Mouse (Mus musculus) kidney, postnatal 4 days (tissue): Measurements from ENCODE around the gene 1700003F12Rik.

Experiments
- DNase-seq, 2 experiments: peaks; one replicate each; pipeline ENCODE4 v3.0.0; 2021; ENCODE audit warnings: mixed read lengths in 2 of 2

The 1700003F12Rik gene

GRCm38 (mm10) chr2:154549886-154550189, 3.0 kb downstream of the 1700003F12Rik start:
- no peak for DNase-seq

- DNase-seq, result no peak
These were observed 4.1 kb downstream of the 1700003F12Rik start for GRCm38 (mm10) chr2:154550937-154551336.

GRCm38 (mm10) chr2:154551476-154551875, 4.6 kb downstream of the 1700003F12Rik start, which contains the start of gene Actl10:
TSS of gene Actl10 (plus strand) at chr2:154551776.
- no peak for DNase-seq

GRCm38 (mm10) chr2:154551927-154552326, 5.0 kb downstream of the 1700003F12Rik start:
- peak in 1 of 2 experiments; percentile 54 for DNase-seq

- DNase-seq, result peak; percentile 74 to 81
These were observed 5.6 kb downstream of the 1700003F12Rik start for GRCm38 (mm10) chr2:154552424-154552907.

- no peak for DNase-seq
These were observed 8.3 kb downstream of the 1700003F12Rik start for GRCm38 (mm10) chr2:154555235-154555634.

- DNase-seq, result peak; percentile 31 to 53
These were observed 10.4 kb downstream of the 1700003F12Rik start for GRCm38 (mm10) chr2:154557184-154557832.

DNA sequence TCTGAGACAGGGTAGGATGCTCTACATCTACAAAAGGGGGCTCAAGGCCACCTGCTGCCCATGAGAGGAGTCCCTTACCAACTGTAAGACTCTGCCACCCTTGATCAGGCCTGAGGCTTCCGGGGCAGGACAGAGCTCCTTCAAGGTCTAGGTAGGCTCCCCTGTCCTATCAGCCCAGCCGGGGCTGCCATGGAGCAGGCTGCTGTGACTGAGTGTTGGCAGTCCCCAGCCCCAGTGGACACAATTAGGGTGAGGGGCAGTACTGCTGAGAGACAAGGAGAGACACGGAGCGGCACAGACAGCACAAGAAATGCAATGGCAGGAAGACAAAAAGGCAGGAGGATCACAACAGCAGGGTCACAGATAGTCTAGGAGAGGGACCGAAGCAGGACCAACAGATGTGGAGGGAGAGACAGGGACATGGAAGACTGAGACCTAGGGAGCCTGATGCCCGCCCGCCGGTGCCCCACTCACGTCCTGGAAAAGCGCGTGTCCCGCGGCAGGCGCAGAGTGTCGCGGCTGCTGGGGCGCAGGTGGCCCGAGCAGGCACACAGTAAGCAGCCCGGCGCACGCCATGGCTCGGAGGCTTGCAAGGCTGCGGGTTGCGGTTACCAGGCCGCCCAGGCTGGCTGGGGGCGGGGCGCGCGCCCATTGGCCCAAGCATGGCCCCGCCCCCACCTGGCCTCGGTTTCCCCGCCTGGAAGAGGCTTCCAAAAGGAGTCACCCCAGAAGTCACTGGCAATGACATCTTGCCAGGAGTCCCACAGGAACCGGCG, 11.6 kb downstream of the 1700003F12Rik start, which contains the start of gene Necab3:
Gene Necab3, minus strand, starts transcription at position 627 of the 776 bp plus-strand sequence.
- peak; percentile 55 to 67 for DNase-seq

- peak in 1 of 2 experiments; percentile 45 for DNase-seq
These were observed 16.8 kb downstream of the 1700003F12Rik start for GRCm38 (mm10) chr2:154563612-154564170.

GRCm38 (mm10) chr2:154565562-154565961, 18.7 kb downstream of the 1700003F12Rik start:
- peak in 1 of 2 experiments; percentile 38 for DNase-seq

DNA sequence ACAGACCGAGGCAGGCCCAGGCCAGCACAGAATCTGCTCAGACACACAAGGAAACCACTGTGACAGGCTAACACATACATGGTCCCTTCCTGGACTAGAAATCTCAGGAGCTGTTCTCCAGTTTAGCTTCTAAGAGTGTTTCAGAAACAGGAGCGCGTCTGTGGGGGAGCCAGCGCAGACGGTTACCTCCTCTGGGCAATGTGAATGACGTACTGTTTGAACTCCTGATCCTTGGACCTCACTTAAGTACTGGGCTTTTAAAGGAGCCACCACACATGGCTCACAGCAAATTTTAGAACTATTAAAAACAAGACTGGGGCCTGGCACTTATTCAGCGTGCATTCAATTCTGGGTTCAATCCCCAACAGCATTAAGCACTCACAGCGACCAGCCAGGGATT, 19.8 kb downstream of the 1700003F12Rik start:
- DNase-seq, result peak in 1 of 2 experiments; percentile 59

DNA sequence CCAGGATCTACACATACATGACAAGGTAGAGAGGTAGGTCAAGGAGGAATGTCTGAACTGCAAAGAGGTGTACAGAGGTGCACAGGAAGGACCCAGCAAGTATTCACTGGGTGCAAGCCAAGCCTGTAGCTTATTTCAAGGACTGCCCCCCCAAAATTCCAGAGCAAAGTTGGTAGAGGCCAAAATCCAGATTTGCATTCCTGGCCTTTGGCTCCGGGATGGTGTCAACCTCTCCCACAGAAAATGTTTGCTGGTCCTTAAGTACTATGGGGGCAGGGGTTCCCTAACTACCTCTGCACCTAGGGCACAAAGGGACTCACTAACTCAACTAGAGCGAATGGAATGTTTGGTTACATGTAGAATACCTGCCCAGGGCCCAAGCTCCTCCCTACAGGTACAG, 20.9 kb downstream of the 1700003F12Rik start:
- DNase-seq, result no peak

- peak; percentile 66 to 69 for DNase-seq
These were observed 21.6 kb downstream of the 1700003F12Rik start for GRCm38 (mm10) chr2:154568329-154569070.

GRCm38 (mm10) chr2:154569071-154569748, 22.3 kb downstream of the 1700003F12Rik start:
- peak; percentile 79 to 87 for DNase-seq

- peak; percentile 97 to 99 for DNase-seq
These were observed 23.0 kb downstream of the 1700003F12Rik start, which contains the start of gene E2f1 for GRCm38 (mm10) chr2:154569836-154570286. TSS of gene E2f1 (minus strand) at chr2:154569892.

GRCm38 (mm10) chr2:154570666-154571065, 23.8 kb downstream of the 1700003F12Rik start:
- DNase-seq, result no peak

- DNase-seq, result no peak
These were observed 24.4 kb downstream of the 1700003F12Rik start for GRCm38 (mm10) chr2:154571266-154571665.

DNA sequence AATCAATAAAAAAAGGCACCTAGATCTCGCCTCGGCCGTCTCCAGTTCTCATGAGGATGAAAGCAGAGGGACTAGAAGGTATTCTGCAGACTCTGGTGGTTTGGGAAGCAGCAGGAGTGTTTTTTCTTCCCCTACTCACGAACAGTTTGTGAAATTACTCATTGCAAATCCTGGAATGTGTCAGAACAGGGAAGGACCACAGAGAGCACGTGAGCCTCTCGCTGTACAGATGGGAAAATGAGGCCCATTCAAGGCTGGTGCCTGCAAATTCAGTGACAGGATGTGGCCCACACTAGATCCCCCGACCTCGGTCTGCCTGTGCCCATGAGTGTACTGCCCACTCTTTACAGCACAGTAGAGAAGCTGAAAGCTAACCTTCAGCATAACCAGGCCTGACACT, 25.1 kb downstream of the 1700003F12Rik start:
- DNase-seq, result no peak

GRCm38 (mm10) chr2:154572996-154573395, 26.1 kb downstream of the 1700003F12Rik start:
- no peak for DNase-seq

- no peak for DNase-seq
These were observed 27.4 kb downstream of the 1700003F12Rik start for GRCm38 (mm10) chr2:154574271-154574670.

GRCm38 (mm10) chr2:154576876-154577743, 30.2 kb downstream of the 1700003F12Rik start:
- no peak for DNase-seq
